Mouse (Mus musculus) MEL-GATA-1-ER (cell line): ENCODE data around the gene Cbln4.

Experiments used
- DNase-seq: peaks from one replicate; pipeline ENCODE4 v3.0.0-alpha.2; 2012; ENCODE audit warnings: low read depth; ENCODE audit errors: extremely low read depth

Gene Cbln4

DNA sequence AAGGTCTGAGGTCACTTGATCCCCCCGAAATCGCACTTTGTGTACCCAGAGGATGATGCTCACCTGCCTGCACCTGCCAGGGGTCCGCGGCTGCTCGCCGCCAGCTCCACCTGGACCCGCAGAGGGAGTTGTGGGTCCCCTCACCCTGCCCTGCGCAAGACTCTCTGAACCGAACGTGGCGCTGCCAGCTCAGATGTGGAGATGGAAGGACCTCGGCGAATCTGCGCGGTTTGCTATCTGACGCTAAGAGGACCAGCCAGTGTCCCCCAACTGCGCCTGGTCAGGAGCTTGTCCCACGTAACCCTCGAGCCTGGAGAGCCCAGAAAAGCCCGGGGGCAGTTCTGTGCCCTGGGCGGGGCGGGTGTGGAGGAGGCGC is at the start of gene Cbln4:
TSS of gene Cbln4 (minus strand) at position 232 of the 376 bp plus-strand sequence.
- no peak for DNase-seq

DNA sequence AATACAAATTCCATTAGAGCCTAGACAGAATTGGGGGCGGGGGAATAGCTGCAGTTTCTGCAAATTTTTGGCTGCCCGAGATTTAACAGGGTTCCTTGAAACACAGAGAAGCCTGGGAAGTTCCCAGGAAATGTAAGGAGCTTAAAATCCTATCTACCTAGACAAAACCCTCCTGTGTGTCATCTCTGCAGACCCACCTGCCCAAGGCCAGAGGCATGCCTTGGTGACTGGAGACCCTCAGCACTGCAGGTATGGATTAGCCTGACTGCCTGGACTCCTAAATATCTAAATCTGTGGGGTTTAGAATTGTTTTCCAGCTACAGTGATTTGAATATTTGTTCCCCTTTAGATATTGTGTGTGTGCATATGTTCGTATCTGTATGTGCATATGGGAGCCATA is 35.3 kb upstream of the Cbln4 start:
- DNase-seq: no peak

DNA sequence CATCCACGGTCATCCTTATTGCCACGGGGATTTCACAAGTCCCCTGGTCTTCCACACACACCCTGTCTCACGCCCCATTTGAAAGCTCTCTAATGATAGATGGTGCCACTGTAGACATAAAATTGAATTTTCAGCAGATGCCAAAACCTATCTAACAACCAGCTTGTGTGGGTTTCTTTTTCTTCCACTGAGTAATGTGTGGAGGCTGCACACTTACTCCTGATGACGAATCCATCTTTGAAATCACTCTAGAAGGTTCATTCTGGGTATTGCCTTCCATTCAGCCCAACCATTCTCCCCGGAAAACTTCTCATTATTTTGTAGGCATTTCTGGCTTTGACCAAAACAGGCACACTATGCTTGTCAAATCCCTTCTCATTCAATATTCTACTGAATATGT is 33.0 kb upstream of the Cbln4 start:
- DNase-seq: no peak

DNA sequence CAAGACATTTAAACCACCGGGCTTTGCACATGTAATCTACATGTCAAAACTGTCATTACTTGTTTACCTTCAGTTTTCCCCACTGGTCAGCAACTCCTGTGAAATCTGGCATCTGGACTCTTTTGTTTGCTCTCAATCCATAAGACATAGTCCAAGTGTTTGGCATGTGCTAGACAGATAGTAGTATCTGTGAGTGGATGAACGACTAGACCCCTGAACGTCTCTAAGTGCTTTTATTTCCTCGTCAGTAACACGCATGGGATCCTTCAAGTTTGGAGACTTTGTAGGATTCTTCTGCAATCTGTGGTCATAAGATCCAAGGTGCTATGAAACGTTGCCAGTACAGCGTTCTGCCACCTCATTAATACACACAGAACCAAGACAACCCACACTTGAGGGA is 19.6 kb upstream of the Cbln4 start:
- no peak for DNase-seq

DNA sequence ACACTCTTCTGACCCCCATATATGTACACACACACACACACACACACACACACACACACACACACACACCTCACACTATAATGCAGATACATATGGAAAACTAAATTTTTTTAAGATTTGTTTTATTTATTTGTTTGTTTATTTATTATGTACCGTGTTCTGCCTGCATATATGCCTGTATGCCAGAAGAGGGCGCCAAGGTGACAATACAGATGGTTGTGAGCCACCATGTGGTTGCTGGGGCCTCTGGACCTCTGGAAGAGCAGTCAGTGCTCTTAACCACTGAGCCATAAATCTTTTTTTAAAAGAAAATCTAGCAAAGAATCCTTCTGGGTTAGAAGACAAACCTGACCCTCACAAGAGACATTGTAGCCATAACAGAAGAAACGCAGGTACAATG is 16.5 kb upstream of the Cbln4 start:
- no peak for DNase-seq

DNA sequence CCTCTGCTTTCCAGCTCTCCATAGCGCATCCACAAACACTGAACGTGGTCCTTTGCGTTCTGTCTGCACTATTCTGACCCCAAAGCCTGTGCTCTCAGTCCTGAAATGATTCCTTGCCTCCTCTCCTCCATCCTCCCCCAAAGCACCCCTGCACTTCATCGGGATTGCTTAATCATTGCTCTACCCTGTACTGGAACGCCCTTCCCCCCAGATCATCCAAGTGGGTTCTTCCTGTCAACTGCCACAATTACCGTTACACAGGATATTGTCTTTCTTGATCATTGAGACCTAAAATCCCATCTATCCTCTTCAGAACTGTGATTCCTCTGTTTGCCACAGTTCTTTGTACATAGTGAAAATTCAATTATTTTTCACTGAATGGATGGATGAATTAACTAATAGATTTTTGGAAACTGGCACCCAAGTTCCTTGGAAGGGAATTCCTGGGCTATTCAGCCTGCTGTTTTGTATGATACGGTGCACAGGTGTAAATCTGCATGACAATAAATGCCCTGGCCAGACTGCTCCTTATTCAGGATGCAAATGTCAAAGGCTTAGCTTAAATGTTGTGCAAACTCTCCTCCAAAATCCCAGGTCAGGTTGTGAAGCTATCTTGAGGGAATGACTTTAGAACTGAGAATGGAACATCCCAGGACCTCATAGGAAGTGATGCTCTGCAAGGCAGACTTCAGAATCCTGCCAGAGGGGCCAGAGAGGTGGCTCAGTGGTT is 15.8 kb upstream of the Cbln4 start:
- DNase-seq: no peak

DNA sequence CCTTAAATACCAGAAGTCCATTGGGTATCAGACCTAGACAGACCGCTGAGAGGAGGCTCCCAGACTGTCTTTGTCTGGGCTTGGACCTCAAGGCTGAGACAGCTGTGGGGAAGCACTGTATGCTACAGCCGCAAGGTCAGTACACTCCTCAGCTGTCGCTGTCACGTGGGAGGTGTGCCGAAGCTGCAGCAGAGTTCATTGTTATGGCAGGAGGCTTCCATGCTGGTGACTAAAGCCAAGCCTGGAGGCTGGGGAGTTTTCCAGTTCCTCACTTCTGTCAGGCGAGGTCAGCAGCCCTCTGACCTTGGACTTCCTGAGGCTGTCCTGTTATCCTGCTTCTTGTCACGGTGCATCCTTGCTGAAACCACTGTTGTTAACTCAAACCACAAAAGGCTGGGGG is 2.7 kb upstream of the Cbln4 start:
- no peak for DNase-seq

DNA sequence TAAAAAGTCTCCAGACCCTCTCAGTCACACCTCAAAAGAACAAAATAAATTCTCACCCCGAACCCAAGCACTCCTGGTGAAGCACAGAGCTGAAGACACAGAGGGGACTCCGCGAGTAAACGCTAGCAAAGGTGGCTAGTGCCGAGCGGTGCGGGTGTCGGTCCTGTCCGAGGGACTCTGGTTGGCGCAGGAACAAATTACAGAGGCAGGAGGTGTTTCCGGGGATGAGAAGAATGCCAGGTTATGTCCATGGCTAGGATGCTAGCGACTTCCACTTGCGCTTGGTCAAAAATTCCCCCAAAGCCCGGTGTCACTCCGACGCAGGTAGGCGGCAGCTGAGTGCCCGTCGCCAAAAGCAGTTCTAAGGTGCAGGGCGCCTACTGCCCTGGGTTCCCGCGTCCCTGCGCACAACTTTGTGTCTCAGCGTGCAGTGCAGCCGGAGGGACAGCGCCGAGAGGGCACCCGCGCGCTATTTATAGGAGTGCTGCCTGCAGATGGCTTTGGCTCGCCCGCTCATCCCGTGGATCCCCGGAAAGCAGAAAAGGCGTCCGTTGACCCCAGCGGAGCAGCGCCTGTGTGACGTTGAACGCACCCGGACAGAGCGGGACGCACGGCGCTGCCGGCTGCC is 545 bp downstream of the Cbln4 start:
- no peak for DNase-seq

DNA sequence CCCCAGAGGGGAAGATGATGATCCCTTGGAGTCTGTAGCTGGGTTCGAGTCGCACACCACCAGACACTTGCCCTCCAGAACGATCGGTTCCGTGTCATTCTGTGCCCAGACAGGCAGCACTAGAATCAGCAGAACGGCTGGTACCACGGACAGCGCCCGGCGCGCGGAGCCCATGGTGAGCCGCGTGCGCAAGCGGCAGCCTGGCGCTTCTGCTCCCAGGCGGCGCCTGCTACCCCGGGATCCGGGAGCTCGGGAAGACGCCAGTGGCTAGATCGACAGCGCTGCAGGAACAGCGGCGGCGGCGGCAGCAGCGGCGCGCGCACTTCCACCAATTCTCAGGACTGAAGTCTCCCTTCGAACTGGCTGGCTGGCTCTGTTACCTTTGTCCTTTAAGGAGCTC is 1.1 kb downstream of the Cbln4 start:
- DNase-seq: no peak

DNA sequence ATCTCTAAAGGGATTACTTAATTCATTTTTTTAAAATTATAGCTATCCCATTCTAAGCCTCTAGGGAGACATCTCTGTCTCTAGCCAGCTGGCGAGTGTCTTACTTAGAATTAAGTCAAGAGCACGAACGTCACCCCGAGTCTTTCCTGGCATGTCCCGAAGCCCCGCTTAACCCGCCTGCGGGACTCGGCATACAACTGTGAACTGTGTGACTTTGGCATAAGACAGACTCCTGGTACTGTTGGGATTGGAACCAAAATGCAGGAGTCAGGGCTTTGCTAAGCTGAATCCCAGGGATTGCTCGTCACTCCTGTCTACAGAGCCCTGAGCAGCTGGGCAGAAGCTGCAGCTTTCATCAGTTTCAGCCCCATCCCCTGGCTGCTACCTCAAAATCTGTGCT is 2.4 kb downstream of the Cbln4 start:
- no peak for DNase-seq

DNA sequence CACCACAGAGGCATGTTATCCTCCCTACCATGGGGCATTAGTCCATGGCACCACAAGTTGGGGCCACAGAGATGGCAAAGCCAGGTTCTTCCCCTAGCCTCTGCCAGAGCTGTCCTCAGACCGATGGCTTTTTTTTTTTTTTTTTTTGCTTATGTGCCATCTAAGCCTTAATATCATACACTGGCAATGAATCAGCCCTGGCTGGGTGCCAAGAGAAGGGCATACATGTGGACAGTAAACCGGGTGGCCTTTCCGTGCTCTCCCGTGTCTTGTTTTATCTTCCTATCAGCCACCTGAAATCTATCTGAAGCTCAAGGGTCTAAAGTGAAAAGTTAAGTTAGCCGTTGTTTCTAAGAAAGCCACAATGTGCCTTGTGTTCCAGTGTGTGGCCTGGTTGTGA is 3.7 kb downstream of the Cbln4 start:
- no peak for DNase-seq

DNA sequence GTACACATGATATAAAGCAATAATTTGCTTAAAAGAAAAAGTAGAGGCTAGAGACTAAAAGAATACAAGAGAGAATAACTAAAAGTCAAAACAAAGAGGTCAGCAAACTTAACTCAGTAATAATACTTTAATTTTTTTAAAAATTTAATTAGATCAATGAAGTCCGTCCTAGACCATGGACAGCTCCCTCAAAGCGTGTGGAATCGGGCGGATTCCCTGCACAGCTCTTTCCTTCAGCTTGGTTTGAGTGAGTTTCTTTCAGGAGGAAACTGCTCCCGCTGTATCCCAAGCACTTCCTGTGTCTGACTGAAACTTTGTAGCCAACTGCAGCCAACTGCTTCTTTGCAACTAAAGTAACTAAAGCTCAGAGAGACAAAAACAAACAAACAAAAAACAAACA is 9.0 kb downstream of the Cbln4 start:
- DNase-seq: no peak

DNA sequence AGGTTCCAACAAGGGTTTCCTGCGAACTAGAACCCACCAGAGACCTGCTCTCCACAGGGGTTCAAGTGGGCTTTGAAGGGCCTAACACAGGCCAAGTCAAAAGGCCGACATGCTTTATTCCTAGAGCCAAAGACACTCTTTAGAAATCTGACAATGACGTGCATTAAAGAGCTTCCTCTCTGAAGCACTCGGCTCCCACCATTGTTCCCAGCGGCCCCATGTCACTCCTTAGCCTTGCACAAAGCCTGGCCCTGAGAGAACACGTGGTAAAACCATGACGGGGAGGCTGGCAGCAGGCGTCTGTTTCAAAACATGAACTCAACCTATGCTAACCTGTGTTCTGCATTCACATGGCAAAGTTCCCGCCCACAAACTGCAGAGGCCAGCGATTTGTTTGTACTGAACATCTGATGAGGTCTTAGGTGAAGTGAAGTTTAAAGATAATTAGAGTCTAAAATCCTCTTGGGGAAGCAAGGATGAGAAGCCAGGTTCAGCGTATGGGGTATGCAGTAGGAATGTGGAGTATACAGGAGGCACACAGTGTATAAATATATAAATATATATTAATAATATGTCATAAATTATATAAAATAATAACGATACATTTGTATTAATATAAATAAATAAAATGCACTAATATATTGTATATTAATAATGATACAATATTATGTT is 17.7 kb downstream of the Cbln4 start:
- no peak for DNase-seq

DNA sequence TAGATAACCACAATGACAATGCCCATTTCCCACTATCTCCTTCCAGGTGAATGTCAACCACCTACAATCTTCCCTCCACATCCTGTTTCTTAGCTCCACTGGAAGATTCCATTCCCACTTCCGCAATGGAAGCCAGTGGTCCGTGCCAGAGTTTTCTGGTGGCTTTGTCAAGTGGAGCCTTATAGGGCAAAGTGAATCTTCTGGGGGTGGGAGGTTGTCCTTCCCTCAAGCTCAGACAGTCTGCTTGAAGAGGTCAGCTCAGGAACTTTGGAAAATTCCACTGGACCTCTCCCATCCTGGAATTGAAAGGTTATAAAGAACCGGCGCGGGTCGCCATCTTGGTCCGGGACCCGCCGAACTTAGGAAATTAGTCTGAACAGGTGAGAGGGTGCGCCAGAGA is 36.5 kb downstream of the Cbln4 start:
- no peak for DNase-seq

DNA sequence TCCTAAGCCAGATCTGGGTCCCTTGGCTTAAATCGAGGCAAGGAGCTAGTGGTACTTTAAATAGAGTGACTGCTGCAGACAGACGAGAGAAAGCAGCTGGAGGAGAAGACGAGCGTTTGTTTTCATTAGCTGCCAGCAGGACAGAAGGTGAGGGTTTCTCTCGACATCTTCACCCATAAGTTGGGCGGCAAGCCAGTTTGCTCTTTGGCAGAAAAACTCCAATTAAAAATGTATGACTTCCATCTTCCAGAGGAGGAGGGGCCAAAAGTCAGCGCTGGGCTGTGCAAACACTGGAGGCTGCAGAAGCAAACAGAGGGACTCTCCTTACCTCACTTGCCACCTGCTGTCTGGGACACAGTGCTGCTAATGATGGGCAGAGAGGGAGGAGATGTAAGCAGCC is 37.3 kb downstream of the Cbln4 start:
- DNase-seq: no peak

DNA sequence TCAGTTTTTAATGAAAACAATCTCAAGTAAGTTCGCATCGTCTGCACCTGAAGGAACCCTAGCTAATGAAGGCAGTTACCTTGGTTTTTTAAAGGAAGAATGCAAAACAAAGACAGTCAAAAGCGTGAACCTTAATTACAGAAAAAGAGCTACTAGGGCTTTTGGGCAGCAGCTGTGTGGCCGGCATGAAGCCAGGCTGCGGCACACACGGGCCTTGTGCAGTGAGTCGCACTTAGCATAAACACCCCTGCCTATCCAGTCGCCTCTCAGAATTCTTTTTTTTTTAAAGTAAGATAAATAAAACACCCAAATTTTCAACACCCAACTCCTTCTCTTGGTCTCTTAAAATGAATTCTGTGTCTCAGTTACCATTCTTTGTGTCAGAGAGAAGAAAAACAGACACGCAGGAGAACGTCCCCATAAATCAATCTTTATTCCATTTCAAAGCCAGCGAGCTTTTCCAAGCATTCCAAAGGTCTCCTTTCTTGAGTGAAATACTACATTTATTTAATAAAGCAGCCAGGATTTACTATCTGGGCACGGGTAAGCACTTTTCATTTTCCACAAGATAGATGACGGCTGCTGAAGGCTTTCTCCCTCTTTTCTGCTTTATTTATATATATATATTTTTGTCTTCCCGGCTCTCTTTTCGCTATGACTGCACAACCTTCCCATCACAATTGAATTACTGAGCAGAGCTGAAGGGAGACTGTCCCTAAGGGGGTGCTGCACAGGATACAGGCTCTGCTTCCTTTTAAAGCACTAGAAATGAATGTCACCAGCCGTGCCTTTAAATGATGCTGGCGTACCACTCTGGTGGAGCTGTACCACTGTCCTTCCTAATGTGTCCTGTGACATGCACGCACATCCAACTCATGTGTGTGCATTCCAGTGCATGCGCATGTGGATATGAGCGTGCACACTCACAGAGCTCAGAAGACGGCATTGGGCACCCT is 39.0 kb downstream of the Cbln4 start:
- DNase-seq: no peak

DNA sequence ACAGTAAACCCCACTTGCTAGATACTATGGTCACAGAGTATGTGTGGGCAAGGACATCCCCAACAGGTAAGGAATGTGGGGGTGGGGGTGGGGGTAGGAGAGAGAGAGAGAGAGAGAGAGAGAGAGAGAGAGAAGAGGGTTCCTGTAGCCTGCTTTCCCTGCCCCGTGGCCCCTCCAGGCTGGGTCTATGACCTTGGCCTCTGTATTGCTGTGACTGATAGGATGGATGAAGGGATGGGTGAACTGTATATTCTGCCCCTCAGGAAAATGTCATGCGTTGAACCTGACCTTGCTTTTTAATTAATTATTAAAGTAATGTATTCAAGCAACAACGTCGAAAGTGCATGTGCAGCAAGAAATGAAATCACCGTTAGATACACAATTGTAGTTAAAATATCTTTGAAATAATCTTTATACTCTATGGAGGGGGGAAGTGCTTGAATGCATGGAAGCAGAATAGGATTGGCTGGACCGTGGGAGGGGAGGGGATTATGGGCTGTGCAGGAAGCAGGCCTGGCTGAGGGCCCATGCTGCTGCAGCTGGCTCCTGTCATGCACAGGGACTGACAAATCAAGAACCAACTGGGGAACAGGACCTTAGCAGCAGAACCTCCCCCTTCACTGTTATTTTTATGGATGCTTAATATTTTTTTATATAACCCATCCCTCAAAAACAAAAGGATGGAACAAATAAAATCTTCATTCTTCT is 46.1 kb downstream of the Cbln4 start:
- no peak for DNase-seq

DNA sequence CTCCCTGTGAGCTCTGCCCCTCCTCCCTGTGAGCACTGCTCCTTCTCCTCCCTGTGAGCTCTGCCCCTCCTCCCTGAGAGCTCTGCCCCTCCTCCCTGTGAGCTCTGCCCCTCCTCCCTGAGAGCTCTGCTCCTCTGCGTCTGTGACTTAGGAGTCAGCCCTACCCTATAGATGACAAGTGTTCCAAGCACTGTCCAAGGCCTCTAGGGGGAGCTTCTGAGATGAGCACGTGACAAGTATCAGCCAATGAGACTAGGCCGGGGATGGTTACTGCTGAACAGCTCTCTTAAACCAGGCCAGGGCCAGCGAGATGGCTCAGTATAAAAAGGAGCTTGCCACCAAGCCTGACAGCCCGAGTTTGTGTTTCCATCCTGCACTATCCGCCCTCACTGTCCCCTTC is 48.4 kb downstream of the Cbln4 start:
- DNase-seq: no peak

DNA sequence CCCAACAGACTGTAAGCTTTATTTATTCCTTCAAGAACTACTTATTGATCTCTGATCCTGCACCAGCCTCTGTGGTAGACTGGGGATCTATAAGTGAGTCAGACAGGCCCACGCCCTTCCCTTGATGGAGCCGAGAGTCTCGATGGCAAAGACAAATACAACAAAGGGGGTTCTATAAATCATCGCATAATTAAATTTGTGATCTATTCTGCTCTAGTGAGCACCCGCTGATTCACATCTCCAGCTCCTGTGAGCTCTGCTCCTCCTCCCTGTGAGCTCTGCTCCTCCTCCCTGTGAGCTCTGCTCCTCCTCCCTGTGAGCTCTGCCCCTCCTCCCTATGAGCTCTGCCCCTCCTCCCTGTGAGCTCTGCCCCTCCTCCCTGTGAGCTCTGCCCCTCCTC is 49.0 kb downstream of the Cbln4 start:
- no peak for DNase-seq

DNA sequence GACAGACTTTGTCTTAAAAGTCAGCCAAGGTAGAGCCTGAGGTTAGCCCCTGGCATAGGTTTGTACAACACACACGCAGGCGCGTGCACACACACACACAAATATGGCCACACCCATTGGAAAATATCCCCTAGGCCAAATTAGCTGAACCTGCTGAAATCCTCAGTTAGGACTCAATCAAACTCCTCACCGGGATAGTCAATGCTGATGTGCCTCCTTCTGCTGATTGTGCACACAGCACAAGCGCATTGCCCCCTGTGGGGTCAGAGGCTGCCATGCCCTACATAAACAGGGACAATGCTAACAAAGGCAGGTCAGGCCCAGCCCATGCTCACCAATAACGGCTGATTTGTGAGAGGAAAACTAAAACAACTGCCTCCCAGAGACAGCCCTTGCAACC is 56.6 kb downstream of the Cbln4 start:
- no peak for DNase-seq
